Mouse (Mus musculus): ENCODE data around the gene Pramel4.
"Not testable (repeated sequence)": the region's sequence is repeated elsewhere in the genome, so short reads cannot be mapped to it uniquely, and the experiment has no call there.

Pramel4 gene

GRCm38 (mm10) chr4:144058826-144059225 lies at the start of gene Pramel4:
Gene Pramel4, plus strand, starts transcription at chr4:144059126.
- not testable (repeated sequence) for DNase-seq (ENCODE audit: low spot score in 2 of 2)

GRCm38 (mm10) chr4:144106174-144106573 lies 47.2 kb downstream of the Pramel4 start, which contains the start of gene Gm13102:
Gene Gm13102, plus strand, starts transcription at chr4:144106474.
- not testable (repeated sequence) for DNase-seq (ENCODE audit: low spot score in 2 of 2)

Data from urinary bladder, postnatal 36 days (tissue).